Mouse (Mus musculus): ENCODE data around the gene Tiparp. TPM values are rescaled to one million over a fixed set of nuclear protein-coding genes. Genes with fewer than 3 reads are reported as not detected.

Tiparp gene
- polyA plus RNA-seq, 1 experiment: 27.5 TPM

GRCm38 (mm10) chr3:65584329-65584728, 56.1 kb downstream of the Tiparp start:
- DNase-seq (ENCODE audit: low spot score): no peak

- DNase-seq (ENCODE audit: low spot score): no peak
Observed at GRCm38 (mm10) chr3:65585291-65585690, 57.1 kb downstream of the Tiparp start.

GRCm38 (mm10) chr3:65585823-65586482, 57.7 kb downstream of the Tiparp start:
- no peak for DNase-seq (ENCODE audit: low spot score)

GRCm38 (mm10) chr3:65586483-65586905, 58.3 kb downstream of the Tiparp start:
- DNase-seq (ENCODE audit: low spot score): no peak

- no peak for DNase-seq (ENCODE audit: low spot score)
Observed at GRCm38 (mm10) chr3:65586966-65587365, 58.8 kb downstream of the Tiparp start.

- no peak for DNase-seq (ENCODE audit: low spot score)
Observed at GRCm38 (mm10) chr3:65588424-65588823, 60.2 kb downstream of the Tiparp start.

GRCm38 (mm10) chr3:65592850-65593249, 64.6 kb downstream of the Tiparp start:
- DNase-seq (ENCODE audit: low spot score): no peak

- DNase-seq (ENCODE audit: low spot score): no peak
Observed at GRCm38 (mm10) chr3:65594493-65594892, 66.3 kb downstream of the Tiparp start.

GRCm38 (mm10) chr3:65595196-65595595, 67.0 kb downstream of the Tiparp start:
- DNase-seq (ENCODE audit: low spot score): no peak

GRCm38 (mm10) chr3:65598071-65598830, 70.0 kb downstream of the Tiparp start:
- no peak for DNase-seq (ENCODE audit: low spot score)

- DNase-seq (ENCODE audit: low spot score): no peak
Observed at GRCm38 (mm10) chr3:65599151-65599550, 70.9 kb downstream of the Tiparp start.

GRCm38 (mm10) chr3:65601291-65602050, 73.3 kb downstream of the Tiparp start:
- DNase-seq (ENCODE audit: low spot score): no peak

GRCm38 (mm10) chr3:65603392-65604055, 75.3 kb downstream of the Tiparp start:
- no peak for DNase-seq (ENCODE audit: low spot score)

Other genes starting within 250 kb of the Tiparp start
- gene Ssr3, start 135.8 kb upstream of the Tiparp start, polyA plus RNA-seq (2012; rRNA removed): 169 and 171 TPM in 2 replicates
- 3.9 and 5.7 TPM in 2 replicates for gene Lekr1, start 137.8 kb downstream of the Tiparp start, polyA plus RNA-seq (2012; rRNA removed)